Mouse (Mus musculus) forebrain, embryonic 13.5 days (tissue): ENCODE measurements around the gene Mbd5. TPM values are rescaled to one million over a fixed set of nuclear protein-coding genes. Genes with fewer than 3 reads are reported as not detected.

Experiments used
- ATAC-seq: fragments of 200-750 bp; cut with Nextera tagmentation; 2 replicates; pipeline ENCODE4 v1.8.0; 2017
- H3K27ac ChIP-seq: fragments of 300-500 bp; sonication (generic); 2 replicates; pipeline ENCODE4 v1.5.1; 2015; ENCODE audit warnings: inconsistent platforms, mild to moderate bottlenecking, moderate library complexity
- H3K27me3 ChIP-seq: fragments of 300-500 bp; sonication (generic); 2 replicates; pipeline ENCODE4 v1.6.1; 2015; ENCODE audit warnings: mild to moderate bottlenecking, inconsistent platforms
- H3K36me3 ChIP-seq: fragments of 300-500 bp; sonication (generic); 2 replicates; pipeline ENCODE4 v1.6.1; 2015; ENCODE audit warnings: mild to moderate bottlenecking, inconsistent platforms; ENCODE audit not compliant: poor library complexity, severe bottlenecking
- H3K4me1 ChIP-seq: fragments of 300-500 bp; sonication (generic); 2 replicates; pipeline ENCODE4 v1.6.1; 2015; ENCODE audit warnings: inconsistent platforms
- H3K4me2 ChIP-seq: fragments of 300-500 bp; sonication (generic); 2 replicates; pipeline ENCODE4 v1.6.1; 2015; ENCODE audit warnings: inconsistent platforms, mild to moderate bottlenecking, moderate library complexity
- H3K4me3 ChIP-seq: fragments of 300-500 bp; sonication (generic); 2 replicates; pipeline ENCODE4 v1.5.1; 2015; ENCODE audit warnings: mild to moderate bottlenecking, inconsistent platforms
- H3K9ac ChIP-seq: fragments of 300-500 bp; sonication (generic); 2 replicates; pipeline ENCODE4 v1.6.1; 2015; ENCODE audit warnings: mild to moderate bottlenecking, inconsistent platforms
- H3K9me3 ChIP-seq: fragments of 300-500 bp; sonication (generic); replicated peaks from 2 replicates; pipeline ENCODE4 v1.6.1; 2016; ENCODE audit warnings: inconsistent platforms
- WGBS: fragments of 180-500 bp; shearing (Covaris S2); methylation state at CpG from one replicate; pipeline ENCODE4 v1.1.7; 2015; 5-methylcytosine and 5-hydroxymethylcytosine counted together
- polyA plus RNA-seq: library from polyadenylated mRNA; unstranded; fragments of >200 nt; fragmentation: Nextera tagmentation; extraction: Ambion mirVana; gene quantifications from 2 replicates; pipeline ENCODE4 v1.2.1, GENCODE M21; 2015

The Mbd5 gene
- 33.0 and 37.8 TPM in 2 replicates for polyA plus RNA-seq

DNA sequence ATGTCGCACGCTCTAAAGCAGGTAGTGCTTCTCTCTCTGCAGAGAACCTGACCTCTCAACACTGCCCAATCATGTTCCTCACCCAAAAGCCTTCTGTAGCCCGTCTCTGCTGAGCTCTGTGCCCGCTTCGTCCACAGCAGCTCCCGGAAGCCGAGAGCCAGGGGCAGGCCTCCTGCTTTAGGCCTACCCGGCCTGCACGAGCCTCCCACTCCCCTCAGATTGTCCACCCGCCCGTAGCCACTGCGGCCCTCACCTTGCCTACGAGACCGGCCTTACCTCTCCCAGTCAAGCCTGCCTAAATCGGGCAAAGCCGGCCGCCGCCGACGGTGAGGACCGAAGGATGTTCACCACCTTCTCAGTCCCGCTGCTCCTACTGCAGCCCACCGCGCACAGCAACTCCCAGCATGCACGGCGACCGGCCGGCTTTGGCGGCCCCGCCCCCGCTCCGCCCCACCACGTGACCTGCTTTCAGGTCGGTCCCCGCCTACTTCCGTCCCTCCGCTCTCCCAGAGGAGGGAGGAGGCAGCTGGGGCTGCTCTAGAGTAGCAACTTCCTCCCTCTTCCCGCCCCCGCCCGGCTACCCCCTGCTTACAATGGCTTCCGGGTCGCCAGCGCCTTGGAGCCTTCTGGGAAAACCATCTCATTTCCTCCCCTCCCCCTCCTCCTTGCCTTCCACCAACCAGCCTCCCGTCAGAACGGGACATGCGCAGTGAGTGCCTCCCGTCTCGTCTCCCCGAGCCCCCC, at the start of gene Mbd5:
Gene Mbd5, plus strand, starts transcription at position 668 of the 744 bp plus-strand sequence.
- peak within 1 kb of the TSS; percentile 83 for H3K4me2 ChIP-seq
- H3K27ac ChIP-seq = peak within 1 kb of the TSS; percentile 95
- no peaks in the 10 kb centered on the region for H3K36me3 ChIP-seq
- no peaks in the 10 kb centered on the region for H3K27me3 ChIP-seq
- under 1% methylated on average over 41 of the region's 49 CpGs for WGBS
- peak; percentile 99 for ATAC-seq
- peak within 1 kb of the TSS; percentile 81 for H3K4me3 ChIP-seq
- H3K4me1 ChIP-seq = peaks cover 18% of the 10 kb centered on the region
- no peaks in the 10 kb centered on the region for H3K9me3 ChIP-seq
- H3K9ac ChIP-seq = peak within 1 kb of the TSS; percentile 93

DNA sequence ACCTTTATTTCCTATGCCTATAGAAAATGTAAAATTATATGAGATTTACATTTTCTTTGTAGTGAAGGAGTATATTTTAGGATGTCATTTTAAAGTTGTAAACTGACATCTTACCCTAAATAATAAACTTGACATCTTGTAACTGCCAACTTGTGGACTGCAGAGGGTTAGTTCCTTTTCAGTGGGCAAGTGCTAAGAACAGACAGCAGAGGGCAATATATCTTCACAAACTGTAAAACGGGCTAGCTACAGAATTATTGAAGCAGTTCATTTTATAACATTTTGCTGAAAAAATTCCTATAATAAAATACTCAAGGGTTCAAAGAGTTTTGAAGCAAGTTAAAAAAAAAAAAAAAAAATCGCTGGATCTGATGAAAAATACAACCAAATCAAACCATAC, 40.4 kb upstream of the Mbd5 start:
- peak; percentile 53; the same call in 1 of the 2 replicates for ATAC-seq

DNA sequence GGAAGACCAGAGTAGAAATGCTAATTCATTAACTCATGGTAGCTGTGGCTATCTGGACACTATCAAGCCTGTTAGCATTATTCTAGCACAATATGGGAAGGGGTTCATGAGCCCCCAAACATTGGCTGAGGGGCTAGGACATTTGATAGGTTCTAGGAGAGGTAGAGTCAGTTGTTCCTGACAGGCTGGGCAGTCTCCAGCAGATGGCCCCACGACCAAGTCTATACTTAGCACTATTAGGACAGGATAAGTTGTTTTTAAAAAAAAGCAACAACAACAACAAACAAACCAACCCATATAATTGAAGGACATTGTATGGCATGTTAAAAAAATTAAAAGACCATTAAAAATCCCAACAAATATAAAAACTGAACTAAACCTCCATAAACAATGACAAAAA, 35.1 kb upstream of the Mbd5 start:
- Histone ChIP-seq H3K9ac (no peak overlapping the region), H3K4me3 (no peak overlapping the region), H3K4me1 (no peaks in the 10 kb centered on the region), H3K27ac (no peak overlapping the region), H3K27me3 (no peaks in the 10 kb centered on the region), H3K9me3 (no peaks in the 10 kb centered on the region), H3K4me2 (no peak overlapping the region), H3K36me3 (peaks cover 26% of the 10 kb centered on the region)
- 86% methylated on average over 1 of the region's 1 CpGs for WGBS
- no peak for ATAC-seq

More for the DNA sequence above, 40.4 kb upstream of the Mbd5 start:
- Histone ChIP-seq H3K4me1 (no peaks in the 10 kb centered on the region), H3K4me2 (no peak overlapping the region), H3K27me3 (no peaks in the 10 kb centered on the region), H3K9ac (no peak overlapping the region), H3K36me3 (peaks cover 30% of the 10 kb centered on the region), H3K4me3 (no peak overlapping the region), H3K9me3 (no peaks in the 10 kb centered on the region), H3K27ac (no peak overlapping the region)
- 70% methylated on average over 2 of the region's 2 CpGs for WGBS

DNA sequence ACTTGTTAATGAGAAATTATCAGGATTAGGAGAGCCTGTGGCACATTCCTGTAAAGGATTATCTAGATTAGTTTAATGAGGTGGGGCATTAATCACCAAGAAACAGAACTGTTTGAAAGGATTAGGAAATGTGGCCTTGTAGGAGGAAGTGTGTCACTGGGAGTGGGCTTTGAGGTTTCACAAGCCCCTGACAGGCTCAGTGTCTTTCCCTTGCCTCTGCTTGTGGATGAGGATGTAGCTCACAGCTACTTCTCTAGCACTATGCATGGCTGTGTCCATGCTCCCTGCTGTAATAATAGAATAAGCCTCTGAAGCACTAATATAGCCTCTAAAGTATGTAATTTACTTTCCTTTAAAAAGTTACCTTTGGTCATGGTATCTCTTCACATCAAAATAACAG, 33.5 kb upstream of the Mbd5 start:
- Histone ChIP-seq H3K4me1 (no peaks in the 10 kb centered on the region), H3K4me2 (no peak overlapping the region), H3K9me3 (no peaks in the 10 kb centered on the region), H3K27me3 (no peaks in the 10 kb centered on the region), H3K36me3 (peaks cover 31% of the 10 kb centered on the region), H3K27ac (no peak overlapping the region), H3K9ac (no peak overlapping the region), H3K4me3 (no peak overlapping the region)
- ATAC-seq = no peak

DNA sequence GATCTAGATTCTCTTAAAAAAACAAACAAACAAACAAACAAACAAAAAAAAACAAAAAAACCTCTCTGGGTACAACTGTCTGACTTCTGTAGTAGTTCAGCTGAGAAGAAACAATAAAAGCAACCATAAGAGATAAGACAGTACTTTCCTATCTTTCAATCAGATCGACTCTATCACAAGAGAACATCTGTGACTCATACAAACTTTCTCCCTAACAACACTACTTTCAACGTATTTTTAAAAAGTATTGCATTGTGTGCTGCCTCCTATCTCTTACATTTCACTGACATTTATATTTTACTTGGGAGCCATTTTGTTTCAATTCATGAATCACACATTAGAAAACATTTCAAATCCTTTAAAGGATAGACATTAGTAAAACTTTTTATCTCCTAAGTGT, 14.2 kb upstream of the Mbd5 start:
- no peak for ATAC-seq
- no peak overlapping the region for H3K27ac ChIP-seq
- no peak overlapping the region for H3K4me2 ChIP-seq
- no peaks in the 10 kb centered on the region for H3K9me3 ChIP-seq
- no peak overlapping the region for H3K9ac ChIP-seq
- WGBS = 88% methylated on average over 2 of the region's 2 CpGs
- no peaks in the 10 kb centered on the region for H3K4me1 ChIP-seq
- H3K36me3 ChIP-seq = peaks cover 12% of the 10 kb centered on the region
- H3K27me3 ChIP-seq = no peaks in the 10 kb centered on the region
- no peak overlapping the region for H3K4me3 ChIP-seq

DNA sequence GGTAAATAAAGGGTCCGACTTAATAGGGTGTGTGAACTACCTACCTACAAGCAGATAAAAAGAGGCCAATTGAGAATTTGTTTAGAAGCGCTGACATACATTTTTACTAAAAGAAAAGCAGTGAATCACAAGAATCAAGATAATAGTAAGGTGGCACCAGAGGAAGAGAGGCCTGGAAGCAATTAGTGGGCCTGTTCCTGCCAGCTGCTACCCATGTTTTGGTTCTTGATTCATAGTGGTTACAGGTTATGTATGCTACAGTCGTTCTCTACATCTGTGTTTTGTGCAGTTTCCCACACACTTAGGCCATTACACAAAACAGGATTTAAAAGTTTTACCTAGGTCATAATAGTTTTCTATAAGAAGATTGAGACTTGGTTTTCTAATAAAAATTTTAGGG, 1.5 kb upstream of the Mbd5 start:
- Histone ChIP-seq H3K4me2 (peak overlapping the region; percentile 83), H3K4me1 (peaks cover 18% of the 10 kb centered on the region), H3K4me3 (peak overlapping the region; percentile 81), H3K27ac (no peak overlapping the region), H3K36me3 (no peaks in the 10 kb centered on the region), H3K9me3 (no peaks in the 10 kb centered on the region), H3K27me3 (no peaks in the 10 kb centered on the region), H3K9ac (peak overlapping the region; percentile 93)
- ATAC-seq = no peak
- 73% methylated on average over 3 of the region's 3 CpGs for WGBS

DNA sequence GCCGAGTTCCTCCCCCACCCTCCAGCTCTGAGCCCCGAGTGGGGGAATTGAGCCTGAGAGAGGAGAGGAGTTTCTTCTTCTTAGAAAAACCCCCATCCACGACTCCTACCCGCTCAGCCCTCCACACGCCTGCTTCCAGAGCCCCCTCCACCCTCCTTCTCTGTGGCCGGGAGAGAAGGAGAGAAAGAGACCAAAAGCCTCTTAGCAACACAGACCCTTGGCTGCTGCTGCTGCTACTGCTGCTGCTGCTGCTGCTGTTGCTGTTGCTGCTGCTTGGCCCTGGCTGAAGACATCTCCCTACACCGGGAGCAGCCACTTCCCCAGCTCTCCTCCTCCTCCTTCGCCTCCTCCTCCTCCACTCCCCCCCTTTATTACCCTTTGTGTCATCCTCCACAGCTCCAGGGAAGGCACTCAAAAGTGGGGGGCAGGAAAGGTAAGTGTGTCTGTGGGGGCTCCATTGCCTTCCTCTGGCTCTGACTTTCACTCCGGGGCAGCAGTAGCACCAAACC, 489 bp downstream of the Mbd5 start:
- Histone ChIP-seq H3K9ac (peak overlapping the region; percentile 87), H3K4me2 (peak overlapping the region; percentile 71), H3K4me1 (peaks cover 18% of the 10 kb centered on the region), H3K27ac (peak overlapping the region; percentile 95), H3K27me3 (no peaks in the 10 kb centered on the region), H3K9me3 (no peaks in the 10 kb centered on the region), H3K4me3 (peak overlapping the region; percentile 81), H3K36me3 (no peaks in the 10 kb centered on the region)
- ATAC-seq = peak; percentile 73
- 0% methylated on average over 9 of the region's 9 CpGs for WGBS

DNA sequence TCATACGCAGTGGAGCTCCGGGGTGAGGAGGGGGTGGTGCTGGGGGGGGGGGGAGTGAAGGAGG, 776 bp downstream of the Mbd5 start, which contains the start of gene Orc4:
Gene Orc4, minus strand, starts transcription at position 26 of the 64 bp plus-strand sequence.
- H3K36me3 ChIP-seq = no peaks in the 10 kb centered on the region
- ATAC-seq = no peak
- peak within 1 kb of the TSS; percentile 87 for H3K9ac ChIP-seq
- H3K9me3 ChIP-seq = no peaks in the 10 kb centered on the region
- H3K4me3 ChIP-seq = peak within 1 kb of the TSS; percentile 81
- peak within 1 kb of the TSS; percentile 95 for H3K27ac ChIP-seq
- H3K4me2 ChIP-seq = peak within 1 kb of the TSS; percentile 71
- 0% methylated on average over 2 of the region's 2 CpGs for WGBS
- peaks cover 18% of the 10 kb centered on the region for H3K4me1 ChIP-seq
- no peaks in the 10 kb centered on the region for H3K27me3 ChIP-seq

DNA sequence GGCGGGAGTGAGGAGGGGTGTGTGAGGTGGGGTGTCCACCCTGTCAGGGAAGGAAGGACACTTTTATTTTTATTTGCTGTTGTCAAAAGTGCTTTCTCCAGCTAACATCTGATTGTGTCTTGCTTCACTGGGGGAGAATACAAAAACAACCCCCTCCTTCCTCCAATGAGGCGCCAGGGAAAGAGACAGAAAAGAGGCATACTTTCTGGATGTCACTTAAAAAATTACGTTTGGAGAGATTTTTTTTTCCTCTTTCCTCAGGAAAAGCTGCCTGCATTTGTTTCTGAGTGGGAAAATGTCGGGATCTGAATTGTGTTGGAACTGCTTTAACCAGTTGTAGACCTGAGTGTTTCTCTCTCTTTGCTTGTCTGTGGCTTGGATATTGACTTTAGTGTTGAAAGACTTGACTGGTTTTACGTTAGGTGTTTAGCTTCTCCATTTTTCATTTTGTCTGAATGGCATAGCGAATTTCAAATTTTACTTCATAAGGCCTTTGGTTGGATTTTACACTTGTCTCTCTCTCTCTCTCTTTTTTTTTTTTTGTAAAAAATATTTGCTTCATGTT, 1.1 kb downstream of the Mbd5 start:
- H3K27me3 ChIP-seq = no peaks in the 10 kb centered on the region
- ATAC-seq = no peak
- no peaks in the 10 kb centered on the region for H3K9me3 ChIP-seq
- H3K9ac ChIP-seq = peak overlapping the region; percentile 87
- H3K4me3 ChIP-seq = peak overlapping the region; percentile 81
- H3K36me3 ChIP-seq = no peaks in the 10 kb centered on the region
- H3K4me1 ChIP-seq = peaks cover 18% of the 10 kb centered on the region
- H3K27ac ChIP-seq = peak overlapping the region; percentile 95
- 8% methylated on average over 6 of the region's 6 CpGs for WGBS
- H3K4me2 ChIP-seq = peak overlapping the region; percentile 71

DNA sequence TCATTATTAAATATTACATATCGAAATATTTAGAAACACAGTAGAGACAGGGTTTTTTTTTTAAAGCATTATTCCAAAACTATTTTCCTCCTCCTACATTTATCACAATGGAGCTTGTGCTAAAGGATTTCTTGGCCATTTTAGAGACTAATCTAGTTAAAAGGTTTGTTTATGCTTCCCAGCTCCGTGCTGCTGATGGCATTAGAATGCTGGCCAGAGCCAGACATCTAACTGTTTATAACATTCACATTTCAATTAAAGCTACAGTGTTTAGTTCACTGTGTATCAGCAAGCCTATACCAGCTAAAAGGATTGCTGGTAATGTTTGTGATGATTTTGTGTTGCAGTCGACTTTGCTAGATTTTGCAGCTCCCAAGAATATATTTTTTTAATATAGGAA, 7.3 kb downstream of the Mbd5 start:
- no peak overlapping the region for H3K4me3 ChIP-seq
- no peak for ATAC-seq
- H3K36me3 ChIP-seq = no peaks in the 10 kb centered on the region
- no peak overlapping the region for H3K27ac ChIP-seq
- H3K9ac ChIP-seq = no peak overlapping the region
- H3K27me3 ChIP-seq = no peaks in the 10 kb centered on the region
- H3K9me3 ChIP-seq = no peaks in the 10 kb centered on the region
- 74% methylated on average over 3 of the region's 3 CpGs for WGBS
- peaks cover 4% of the 10 kb centered on the region; the same call in 1 of the 2 replicates for H3K4me1 ChIP-seq
- no peak overlapping the region for H3K4me2 ChIP-seq

DNA sequence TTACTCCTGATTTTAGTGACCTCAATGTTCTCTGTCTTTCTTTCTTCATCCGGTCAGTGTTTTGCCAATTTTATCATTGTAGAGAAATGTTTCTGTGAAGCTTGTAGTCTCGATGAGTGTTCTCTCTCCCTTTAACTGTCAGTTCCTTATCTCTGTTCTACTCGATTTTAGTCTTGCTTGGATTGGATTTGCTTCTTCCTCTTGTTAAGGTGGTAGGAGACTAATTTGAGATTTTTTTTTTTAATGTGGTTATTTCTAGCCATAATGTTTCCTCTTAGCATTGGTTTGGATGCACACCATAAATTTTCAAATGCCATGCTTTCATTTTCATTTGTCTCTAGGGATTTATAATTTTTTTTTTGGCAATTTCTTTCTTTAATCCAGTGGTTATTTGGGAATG, 29.6 kb downstream of the Mbd5 start:
- H3K9ac ChIP-seq = no peak overlapping the region
- no peak overlapping the region for H3K4me2 ChIP-seq
- no peaks in the 10 kb centered on the region for H3K36me3 ChIP-seq
- H3K4me3 ChIP-seq = no peak overlapping the region
- H3K27me3 ChIP-seq = no peaks in the 10 kb centered on the region
- no peak for ATAC-seq
- no peaks in the 10 kb centered on the region for H3K9me3 ChIP-seq
- 84% methylated on average over 3 of the region's 3 CpGs for WGBS
- H3K4me1 ChIP-seq = no peaks in the 10 kb centered on the region
- no peak overlapping the region for H3K27ac ChIP-seq

DNA sequence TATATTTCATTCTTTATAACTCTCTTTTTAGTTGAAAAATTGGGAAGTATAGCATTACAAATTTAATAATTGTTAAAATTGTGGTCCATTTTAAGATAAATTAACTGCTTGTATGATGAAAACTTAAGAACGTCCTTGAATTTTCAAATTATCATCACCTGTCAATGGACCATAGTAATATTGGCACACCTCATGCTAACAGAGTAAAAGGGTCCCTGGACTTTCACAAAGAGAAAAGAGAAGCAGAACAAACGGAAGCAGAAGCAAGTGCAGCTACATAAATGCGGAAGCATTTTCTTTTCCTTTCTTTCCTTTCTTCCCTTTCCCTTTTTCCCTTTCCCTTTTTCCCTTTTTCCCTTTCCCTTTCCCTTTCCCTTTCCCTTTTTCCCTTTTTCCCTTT, 41.0 kb downstream of the Mbd5 start:
- Histone ChIP-seq H3K36me3 (0 out of 2 replicates have a peak, but pooled peaks cover 5% of the 10 kb centered on the region), H3K4me3 (no peak overlapping the region), H3K4me1 (no peaks in the 10 kb centered on the region), H3K9me3 (no peaks in the 10 kb centered on the region), H3K4me2 (no peak overlapping the region), H3K9ac (no peak overlapping the region), H3K27ac (no peak overlapping the region), H3K27me3 (no peaks in the 10 kb centered on the region)
- 93% methylated on average over 3 of the region's 3 CpGs for WGBS
- no peak for ATAC-seq

DNA sequence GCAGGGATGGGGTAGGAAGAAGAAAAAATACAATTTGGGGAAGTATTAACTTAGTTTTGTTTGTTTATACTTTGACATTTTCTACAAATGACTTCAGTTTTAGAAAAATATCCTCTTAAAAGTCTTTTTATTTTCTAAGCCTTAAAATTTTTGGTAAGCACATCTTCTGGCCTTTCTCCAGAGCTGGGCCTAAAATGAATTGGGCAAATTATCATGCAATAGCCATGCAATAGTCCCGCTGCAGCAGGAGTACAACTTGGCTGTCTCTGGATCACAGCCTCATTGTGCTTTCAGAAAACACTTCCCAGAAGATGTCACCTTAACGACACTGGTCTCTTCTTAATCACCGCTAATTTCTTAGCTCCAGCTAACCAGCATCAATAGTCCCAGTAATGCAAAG, 91.2 kb downstream of the Mbd5 start:
- no peak overlapping the region for H3K27ac ChIP-seq
- no peak overlapping the region for H3K4me3 ChIP-seq
- no peak for ATAC-seq
- H3K36me3 ChIP-seq = no peaks in the 10 kb centered on the region
- no peak overlapping the region for H3K4me2 ChIP-seq
- H3K4me1 ChIP-seq = no peaks in the 10 kb centered on the region
- 81% methylated on average over 3 of the region's 3 CpGs for WGBS
- H3K9ac ChIP-seq = no peak overlapping the region
- no peaks in the 10 kb centered on the region for H3K27me3 ChIP-seq
- peaks cover 6% of the 10 kb centered on the region; the same call in 1 of the 2 replicates for H3K9me3 ChIP-seq
